In the genomic region with DNA sequence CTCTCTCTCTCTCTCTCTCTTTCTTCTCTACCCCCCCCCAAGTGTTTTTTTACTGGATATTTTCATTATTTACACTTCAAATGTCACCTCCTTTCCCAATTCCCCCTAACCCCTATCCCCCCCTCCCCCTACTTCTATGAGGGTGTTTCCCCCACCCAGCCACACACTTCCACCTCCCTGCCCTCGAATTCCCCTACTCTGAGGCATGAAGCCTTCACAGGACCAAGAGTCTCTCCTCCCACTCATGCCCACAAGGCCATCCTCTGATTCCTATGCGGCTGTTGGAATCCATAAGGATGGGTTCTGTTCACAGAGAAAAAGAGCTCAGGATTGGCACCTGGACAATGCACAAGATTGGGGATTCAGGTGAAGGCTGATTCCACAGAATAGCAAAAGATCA, we compare ENCODE assay signal across 17 mouse cellular contexts. TPM values are rescaled to one million over a fixed set of nuclear protein-coding genes. Genes with fewer than 3 reads are reported as not detected.
DNase-seq lines count a peak whose midpoint lies in the region; ATAC-seq lines count a peak whose summit lies in the region.
"Had no signal": no experiment of that assay in that cellular context is flagged by ENCODE, and none has a peak within 500 bp of the region (broad histone marks: within the 10 kb centered on the region; RNA-seq: fewer than 3 reads in every experiment).

No protein-coding gene starts in this region.

- DNase-seq in ES-CJ7 (ENCODE audit: low read depth, low spot score) (peak; percentile 70), ZHBTc4 (ENCODE audit: low read depth, low spot score) (peak; percentile 84)
- no peak for DNase-seq in frontal cortex, postnatal 36 days (ENCODE audit: low spot score in 2 of 2)
- DNase-seq in embryo, embryonic 9.5 days (ENCODE audit: extremely low spot score) = no peak
- DNase-seq: adrenal gland, postnatal 14 days; B cell, adult 2 months; cerebellum, adult 11-12 months; cerebellum, adult 9-10 months; cerebellum, postnatal 25 days; gastrocnemius, postnatal 14 days; heart, adult 2 months; heart, postnatal 14 days; kidney, adult 8-10 months had no signal

- ATAC-seq in CD4-positive, CD25-positive, alpha-beta regulatory T cell, adult 4 months = peak; percentile 54
- ATAC-seq in megakaryocyte-erythroid progenitor cell, adult 5-6 weeks (replicated peaks; ENCODE audit: low FRiP score, low TSS enrichment, poor library complexity, severe bottlenecking) = no peak
- ATAC-seq: forebrain, embryonic 14.5 days; intestine, postnatal 0 days had no signal

RNA-seq across cellular contexts. Expression of a gene that starts 38.1 kb away (rescaled TPM):
- 10 to 100 TPM in 1 of 2 experiments, 1 to 10 TPM in 1; 7.9 to 18.3 TPM for polyA plus RNA-seq in CD4-positive, CD25-positive, alpha-beta regulatory T cell, adult 4 months (2017; shearing (Covaris generic))
- 153 and 172 TPM in 2 replicates for total RNA-seq in megakaryocyte-erythroid progenitor cell, adult 5-6 weeks (2014; fragmentation: Nextera tagmentation)
- total RNA-seq in megakaryocyte-erythroid progenitor cell, adult 5-6 weeks (2017) = 241 and 243 TPM in 2 replicates

Comparison
In these comparisons a context has a peak if more than half of its experiments do, and no peak if none do; other contexts are left out.
1. DNase-seq: peak in ES-CJ7 (single experiment) and ZHBTc4 (single experiment); none in frontal cortex, postnatal 36 days (0 of 2) and embryo, embryonic 9.5 days (single experiment).